In the genomic region with DNA sequence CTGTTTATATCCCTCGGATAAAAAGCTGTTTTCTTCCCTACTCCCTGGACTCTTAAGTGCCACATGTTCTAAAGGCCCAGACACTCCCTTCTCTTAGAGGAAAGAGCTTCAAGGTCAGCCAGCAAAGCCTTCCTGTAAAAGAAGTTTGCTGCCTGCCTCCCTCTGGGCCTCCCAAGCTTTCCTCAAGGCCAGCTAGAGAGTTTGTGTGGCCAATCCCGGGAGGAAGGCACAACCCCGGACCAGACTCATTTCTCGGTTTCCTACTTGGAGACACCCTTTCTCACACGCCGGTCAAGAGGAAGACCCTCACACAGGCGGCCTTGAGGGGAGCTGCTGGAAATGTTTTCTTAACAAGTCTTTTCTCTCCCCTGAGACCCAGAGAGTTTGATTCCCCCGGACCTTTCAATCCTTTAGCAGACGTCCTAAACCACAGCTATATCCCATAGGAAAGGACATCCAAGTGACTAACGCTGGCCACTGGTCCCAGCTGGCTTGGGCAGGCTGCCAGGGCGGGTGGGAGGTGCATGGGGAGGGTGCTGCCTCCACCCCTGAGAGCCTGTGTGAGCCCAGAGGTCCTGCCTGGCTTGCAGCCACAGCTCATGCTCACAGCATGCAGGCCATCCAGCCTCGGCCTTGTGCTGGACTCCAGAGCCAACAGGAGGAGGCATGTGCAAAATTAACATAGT, we compare ENCODE assay signal across 8 mouse cellular contexts.
A peak's percentile ranks its signal among the peaks of the same experiment; 100 is the strongest.
DNase-seq lines count a peak whose midpoint lies in the region; ATAC-seq and TF ChIP-seq lines count a peak whose summit lies in the region.

No protein-coding gene starts in this region.

- H3K9ac ChIP-seq in hindbrain, postnatal 0 days (replicated peaks; ENCODE audit: low read length) = no peak overlapping the region
- H3K9ac ChIP-seq in limb, embryonic 15.5 days = no peak overlapping the region

- peak; percentile 35 to 61 for DNase-seq in cerebellum, postnatal 25 days
- no peak for DNase-seq in cerebellum, adult 9-10 months
- peak; percentile 66 for DNase-seq in hindbrain, postnatal 0 days (ENCODE audit: low spot score)
- DNase-seq in right cerebral cortex, postnatal 4 days = peak; percentile 70

- peaks cover 42% of the 10 kb centered on the region for H3K4me1 ChIP-seq in E14TG2a.4 (replicated peaks; ENCODE audit: low read depth, low read length)
- H3K4me1 ChIP-seq in embryonic fibroblast, embryonic 13.5 days (ENCODE audit: control insufficient read depth, insufficient read depth, low read length) = peaks cover 9% of the 10 kb centered on the region; the same call in 1 of the 2 replicates
- no peaks in the 10 kb centered on the region; the same call in 1 of the 2 replicates for H3K4me1 ChIP-seq in hindbrain, postnatal 0 days (ENCODE audit: insufficient read depth, low read length)
- H3K4me1 ChIP-seq in limb, embryonic 15.5 days = peaks cover 33% of the 10 kb centered on the region

- H3K4me3 ChIP-seq in E14TG2a.4 (replicated peaks; ENCODE audit: low read length) = peak overlapping the region; percentile 13
- H3K4me3 ChIP-seq in embryonic fibroblast, embryonic 13.5 days (ENCODE audit: insufficient read depth, low read length) = no peak overlapping the region
- no peak overlapping the region for H3K4me3 ChIP-seq in hindbrain, postnatal 0 days (ENCODE audit: low read length)
- H3K4me3 ChIP-seq in limb, embryonic 15.5 days = no peak overlapping the region

- no peak for TF ChIP-seq POLR2A in embryonic fibroblast, embryonic 13.5 days (IDR thresholded peaks at IDR 0.05; ENCODE audit: low read depth, low read length)

- peak; percentile 70; the same call in 1 of the 2 replicates for ATAC-seq in hindbrain, postnatal 0 days
- no peak for ATAC-seq in limb, embryonic 15.5 days (ENCODE audit: insufficient number of reproducible peaks, low FRiP score, low TSS enrichment, low read depth)
- ATAC-seq in erythroblast, adult 5-6 weeks (replicated peaks; ENCODE audit: low FRiP score, poor library complexity, severe bottlenecking) = no peak

- no peak overlapping the region for H3K4me2 ChIP-seq in hindbrain, postnatal 0 days (ENCODE audit: low read depth, low read length)
- H3K4me2 ChIP-seq in limb, embryonic 15.5 days = no peak overlapping the region

- WGBS in hindbrain, postnatal 0 days = 37% methylated on average over 12 of the region's 12 CpGs
- 30% methylated on average over 12 of the region's 12 CpGs for WGBS in limb, embryonic 15.5 days

- no peaks in the 10 kb centered on the region for H3K9me3 ChIP-seq in E14TG2a.4 (ENCODE audit: low read length)
- H3K9me3 ChIP-seq in hindbrain, postnatal 0 days (ENCODE audit: low read length) = no peaks in the 10 kb centered on the region
- H3K9me3 ChIP-seq in limb, embryonic 15.5 days = no peaks in the 10 kb centered on the region

- peak overlapping the region; percentile 86 for H3K27ac ChIP-seq in embryonic fibroblast, embryonic 13.5 days (ENCODE audit: insufficient read depth, low read length)
- 0 out of 2 replicates have a peak overlapping the region, but pooled peaks have one; percentile 17 for H3K27ac ChIP-seq in hindbrain, postnatal 0 days
- H3K27ac ChIP-seq in limb, embryonic 15.5 days = peak overlapping the region; percentile 71

- no peaks in the 10 kb centered on the region for H3K36me3 ChIP-seq in E14TG2a.4 (ENCODE audit: insufficient read depth, low read length)
- no peaks in the 10 kb centered on the region for H3K36me3 ChIP-seq in hindbrain, postnatal 0 days (ENCODE audit: insufficient read depth, low read length)
- H3K36me3 ChIP-seq in limb, embryonic 15.5 days = no peaks in the 10 kb centered on the region

- H3K27me3 ChIP-seq in E14TG2a.4 (ENCODE audit: insufficient read depth, low read length) = peaks cover 41% of the 10 kb centered on the region
- H3K27me3 ChIP-seq in hindbrain, postnatal 0 days (ENCODE audit: insufficient read depth, low read length) = no peaks in the 10 kb centered on the region
- no peaks in the 10 kb centered on the region for H3K27me3 ChIP-seq in limb, embryonic 15.5 days

- no peak for TF ChIP-seq CTCF in E14TG2a.4 (conservative IDR thresholded peaks at IDR 0.05; ENCODE audit: low read length)
- no peak for TF ChIP-seq CTCF in embryonic fibroblast, embryonic 13.5 days (IDR thresholded peaks at IDR 0.05; ENCODE audit: borderline replicate concordance, insufficient read depth, low read length)
- TF ChIP-seq CTCF in hindbrain, postnatal 0 days (IDR thresholded peaks at IDR 0.05; ENCODE audit: low read depth) = no peak

Comparison
In these comparisons a context has a peak if more than half of its experiments do, and no peak if none do; other contexts are left out.
1. H3K27ac ChIP-seq: peak in every context shown above with its lines; median percentile 86 in embryonic fibroblast, embryonic 13.5 days; 71 in limb, embryonic 15.5 days; 17 in hindbrain, postnatal 0 days.